Mouse (Mus musculus): ENCODE data around the gene Nr6a1.

GRCm38 (mm10) chr2:38822995-38823394 is 104.5 kb downstream of the Nr6a1 start:
- TF ChIP-seq CTCF (IDR thresholded peaks at IDR 0.05; ENCODE audit: low read depth) (no peak), EP300 (IDR thresholded peaks at IDR 0.05; ENCODE audit: low read depth) (no peak)
